Mouse (Mus musculus) erythroblast, adult 5-6 weeks (primary cell): ENCODE measurements around the gene Tra2b. TPM values are rescaled to one million over a fixed set of nuclear protein-coding genes. Genes with fewer than 3 reads are reported as not detected.
"Not testable (repeated sequence)": the region's sequence is repeated elsewhere in the genome, so short reads cannot be mapped to it uniquely, and the experiment has no call there.

Experiments used
- ATAC-seq: replicated peaks from 2 replicates; pipeline ENCODE4 v1.8.0; 2016; ENCODE audit warnings: moderate number of reproducible peaks, mild to moderate bottlenecking, moderate TSS enrichment, inconsistent platforms; ENCODE audit not compliant: poor library complexity, low FRiP score, severe bottlenecking
- total RNA-seq, 2 experiments: library from RNA; stranded (forward) in 1 of 2; stranded (reverse) in 1 of 2; fragments of 150-400 nt in 1 of 2; fragments of 200-764, 138-1000 nt in 1 of 2; gene quantifications; 2 replicates each; pipeline versions ENCODE4 v1.2.3 to v1.2.4; 2015 to 2017; ENCODE audit warnings: low replicate concordance in 2 of 2

Tra2b gene
- 94.5 and 96.5 TPM in 2 replicates for total RNA-seq (2015; ENCODE audit: low replicate concordance)
- total RNA-seq (2017; ENCODE audit: low replicate concordance) = 177 and 215 TPM in 2 replicates

DNA sequence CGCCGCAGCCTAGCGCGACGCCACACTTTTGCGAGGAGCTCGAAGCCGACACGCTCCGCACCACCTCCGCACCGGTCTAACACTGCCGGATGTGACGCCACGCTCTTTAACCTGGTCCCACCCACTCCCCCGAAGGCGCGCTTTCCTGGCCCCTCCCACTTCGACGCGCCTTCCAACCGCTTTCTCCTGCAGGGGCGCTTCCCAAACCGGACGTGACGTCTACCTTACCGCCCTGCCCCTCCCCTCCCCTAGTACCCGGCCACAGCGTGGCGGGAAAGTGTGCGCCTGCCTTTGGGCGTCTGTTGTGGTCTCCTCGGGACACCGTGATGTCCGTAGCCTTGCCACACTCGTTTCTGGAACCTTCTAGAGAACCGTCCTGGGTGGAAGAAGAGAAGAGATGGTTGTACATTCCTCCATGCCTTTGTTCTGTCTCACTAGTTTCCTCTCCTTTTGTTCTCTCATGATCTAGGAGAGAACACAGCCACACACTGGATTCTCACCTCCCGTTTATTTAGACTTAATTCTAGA is at the start of gene Tra2b:
TSS of gene Tra2b (minus strand) at position 157 of the 528 bp plus-strand sequence.
- ATAC-seq = peak; percentile 96

DNA sequence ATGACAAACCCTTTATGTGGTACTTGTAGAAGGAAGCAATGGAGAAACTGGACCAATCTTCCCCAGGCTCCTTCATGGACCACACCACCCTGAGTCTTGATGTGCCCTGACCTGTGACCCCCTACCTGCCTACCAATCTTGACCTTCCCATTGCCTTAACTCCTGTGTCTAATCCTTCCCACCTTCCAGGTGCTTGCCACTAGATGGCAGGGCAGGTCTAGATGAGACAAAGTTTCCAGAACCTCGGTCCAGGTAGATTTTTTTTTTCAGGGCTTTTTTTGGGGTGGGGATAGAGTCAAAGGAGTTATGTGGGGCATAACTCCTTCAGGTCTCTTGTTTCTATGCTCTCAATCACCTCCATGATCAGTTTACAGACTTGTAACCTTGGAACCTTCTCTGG is 44.8 kb upstream of the Tra2b start:
- ATAC-seq = no peak

DNA sequence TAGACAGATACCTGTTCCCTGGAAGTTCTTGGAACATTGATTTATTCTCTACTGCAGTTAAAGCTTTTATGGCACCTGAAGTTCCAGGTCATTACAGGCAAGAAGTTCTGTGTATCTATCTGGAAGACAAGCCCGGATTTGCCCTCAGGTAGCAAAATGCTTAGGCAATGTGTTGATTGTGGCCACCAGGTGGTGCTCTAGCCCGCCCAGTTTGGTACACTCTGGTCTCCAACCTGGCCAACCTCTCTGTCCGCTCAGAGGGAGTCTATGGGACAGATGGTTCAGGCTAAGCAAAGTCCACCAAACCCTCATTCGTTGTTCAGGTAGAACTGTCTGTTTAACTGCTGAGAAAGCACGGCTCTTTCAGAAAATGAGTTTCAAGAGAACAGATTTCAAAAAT is 36.8 kb upstream of the Tra2b start:
- ATAC-seq = peak; percentile 68; the same call in 1 of the 2 replicates

DNA sequence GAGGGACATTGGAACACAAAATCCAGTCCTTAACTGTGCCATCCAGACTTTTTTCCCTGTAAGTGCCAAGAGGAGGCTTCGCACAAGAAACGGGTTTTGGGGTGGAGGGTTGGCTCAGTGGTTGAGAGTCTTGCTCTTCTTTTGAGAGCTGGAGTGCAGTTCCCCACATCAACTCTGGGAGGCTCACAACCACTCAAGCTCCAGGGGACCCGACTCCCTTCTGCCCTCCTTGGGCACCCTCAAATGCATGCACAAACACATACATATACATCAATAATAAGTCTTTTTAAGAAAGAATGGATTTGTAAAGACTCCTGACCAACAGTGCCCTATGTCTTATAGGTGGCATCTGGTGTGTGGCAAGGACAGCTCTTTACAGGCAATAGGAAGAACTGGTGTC is 35.6 kb upstream of the Tra2b start:
- ATAC-seq = no peak

DNA sequence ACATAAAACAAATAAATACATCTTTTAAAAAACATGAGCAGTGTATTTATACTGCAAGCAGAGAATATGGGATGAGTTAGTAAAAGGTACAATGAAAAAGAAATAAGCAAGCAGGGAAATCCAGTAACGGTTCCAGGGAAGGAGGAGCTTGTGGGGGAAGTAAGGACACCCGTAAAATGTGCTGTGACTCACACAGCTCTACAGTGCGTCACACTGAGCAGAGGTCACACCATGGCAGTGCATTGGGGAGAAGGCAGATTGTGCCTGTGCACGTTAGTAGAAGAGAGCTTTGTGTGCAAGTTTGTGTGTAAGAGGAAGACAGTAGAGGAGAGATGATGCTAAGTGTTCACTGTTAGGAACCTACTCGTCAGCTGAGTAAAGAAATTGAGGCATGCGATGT is 31.1 kb upstream of the Tra2b start:
- ATAC-seq = no peak

DNA sequence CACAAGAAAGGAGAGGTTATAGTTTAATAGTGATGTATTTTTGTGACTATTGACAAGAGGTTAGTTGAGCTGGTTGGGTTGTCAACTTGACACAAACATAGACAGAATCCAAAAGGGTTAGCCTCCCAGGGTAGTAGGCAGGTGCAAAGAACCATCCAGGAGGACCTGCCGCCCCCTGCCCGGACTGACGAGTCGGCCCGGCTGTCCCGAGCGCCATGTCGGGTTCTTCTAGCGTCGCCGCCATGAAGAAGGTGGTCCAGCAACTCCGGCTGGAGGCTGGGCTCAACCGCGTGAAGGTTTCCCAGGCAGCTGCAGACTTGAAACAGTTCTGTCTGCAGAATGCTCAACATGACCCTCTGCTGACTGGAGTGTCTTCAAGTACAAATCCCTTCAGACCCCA is 29.0 kb upstream of the Tra2b start:
- not testable (repeated sequence) for ATAC-seq

DNA sequence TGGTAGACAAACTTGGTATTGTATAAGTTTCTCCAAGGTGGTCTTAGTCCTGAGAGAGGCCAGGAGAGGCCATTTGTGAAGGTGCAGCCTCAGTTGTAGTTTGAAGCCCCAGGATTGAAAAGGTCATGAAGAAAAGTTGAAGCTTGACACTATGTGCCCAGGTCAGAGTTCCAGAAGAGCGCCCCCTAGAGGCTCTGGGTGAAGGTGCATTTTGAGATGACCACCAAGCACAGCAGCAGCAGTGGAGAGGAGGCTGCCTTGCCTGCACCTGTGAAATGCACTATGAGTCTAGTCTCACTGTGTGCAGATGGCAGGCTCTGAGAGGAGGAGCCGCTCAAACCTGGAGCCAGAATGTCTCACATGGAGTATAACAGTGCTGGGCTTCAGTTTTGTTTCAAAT is 27.8 kb upstream of the Tra2b start:
- ATAC-seq = peak; percentile 75; the same call in 1 of the 2 replicates

DNA sequence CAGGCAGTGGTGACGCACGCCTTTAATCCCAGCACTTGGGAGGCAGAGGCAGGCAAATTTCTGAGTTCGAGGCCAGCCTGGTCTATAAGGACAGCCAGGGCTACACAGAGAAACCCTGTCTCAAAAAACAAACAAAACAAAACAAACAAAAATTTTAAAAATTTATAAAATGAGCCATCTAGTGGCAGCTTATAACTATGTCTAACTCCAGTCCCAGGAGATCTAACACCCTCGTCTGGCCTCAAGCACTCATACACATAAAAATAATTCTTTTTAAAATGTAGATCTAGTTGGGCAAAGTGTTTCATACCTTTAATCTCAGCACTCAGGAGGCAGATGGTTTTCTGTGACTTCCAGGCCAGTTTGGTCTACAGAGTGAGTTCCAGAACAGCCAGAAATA is 26.6 kb upstream of the Tra2b start:
- ATAC-seq = no peak

DNA sequence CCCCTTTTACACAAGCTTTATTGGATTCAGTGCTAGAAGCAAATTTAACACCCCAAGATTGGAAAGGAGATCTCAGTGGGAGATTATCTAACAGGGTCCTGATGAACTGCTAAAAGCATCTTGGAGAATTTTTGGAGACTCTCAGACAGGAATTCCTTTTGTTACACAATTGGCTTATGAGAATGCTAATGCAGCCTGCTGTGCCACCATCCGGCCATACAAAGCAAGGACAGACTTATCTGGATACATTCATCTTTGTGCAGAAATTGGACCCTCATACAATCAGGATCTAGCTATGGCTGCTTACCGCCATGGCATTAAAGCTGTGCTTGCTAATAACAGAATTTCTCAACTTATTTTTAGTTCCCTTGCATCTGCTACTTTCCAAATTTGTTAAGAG is 23.8 kb upstream of the Tra2b start:
- ATAC-seq = no peak

DNA sequence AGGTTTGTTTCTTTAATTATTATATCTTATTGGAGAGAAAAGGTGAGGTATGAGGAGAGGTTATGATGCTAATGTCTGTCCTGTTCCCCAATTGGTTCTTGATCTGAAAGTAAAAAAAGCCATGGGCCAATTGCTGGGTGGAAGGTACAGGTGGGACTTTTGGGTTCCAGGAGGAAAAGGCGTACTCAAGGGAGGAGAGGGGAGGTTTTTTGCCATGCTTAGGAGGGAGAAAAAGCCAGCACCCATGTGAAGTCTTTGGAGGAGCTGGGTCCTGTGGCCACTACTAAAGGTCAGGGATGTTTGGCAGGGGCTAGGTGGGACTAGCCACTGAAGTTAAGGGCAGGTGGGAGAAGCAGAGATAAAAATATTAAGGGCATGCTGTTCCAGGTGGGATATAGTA is 21.2 kb upstream of the Tra2b start:
- ATAC-seq = no peak

DNA sequence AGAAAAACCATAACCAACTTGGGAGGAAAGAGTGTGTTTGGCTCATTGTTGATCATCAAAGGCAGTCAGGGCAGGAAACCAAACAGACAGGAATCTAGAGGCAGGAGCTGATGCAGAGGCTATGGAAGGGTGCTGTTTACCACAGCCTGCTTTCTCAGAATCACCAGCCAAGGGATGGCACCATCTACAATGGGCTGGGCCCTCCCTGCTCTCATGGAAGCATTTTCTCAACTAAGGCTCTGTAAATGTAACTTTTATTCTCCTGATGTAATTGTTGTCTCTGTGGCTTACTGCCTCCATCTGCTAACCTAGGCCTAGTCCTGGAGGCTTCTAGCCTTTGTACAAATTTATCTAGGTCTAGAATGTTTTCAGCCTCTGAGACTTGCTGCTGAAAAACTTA is 10.7 kb upstream of the Tra2b start:
- ATAC-seq = no peak

DNA sequence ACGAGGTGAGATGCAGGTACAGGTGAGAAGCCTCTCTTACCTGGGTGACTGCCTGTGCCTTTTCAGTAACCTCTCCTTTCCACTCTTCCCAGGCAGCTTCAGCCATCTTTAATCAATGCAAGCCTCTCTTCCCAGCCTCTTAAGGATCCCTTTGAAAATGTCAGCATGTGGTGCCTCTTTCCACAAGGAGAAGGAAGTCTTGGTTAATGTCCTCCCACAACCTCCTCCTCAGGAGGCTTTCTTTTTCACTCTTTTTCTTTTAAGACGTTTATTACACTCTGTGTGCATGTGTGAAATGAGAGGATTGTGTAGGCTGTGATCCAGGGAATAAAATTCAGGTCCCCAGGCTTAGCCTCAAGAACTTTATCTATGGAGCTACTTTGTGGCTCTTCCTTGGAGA is 9.3 kb upstream of the Tra2b start:
- no peak for ATAC-seq

DNA sequence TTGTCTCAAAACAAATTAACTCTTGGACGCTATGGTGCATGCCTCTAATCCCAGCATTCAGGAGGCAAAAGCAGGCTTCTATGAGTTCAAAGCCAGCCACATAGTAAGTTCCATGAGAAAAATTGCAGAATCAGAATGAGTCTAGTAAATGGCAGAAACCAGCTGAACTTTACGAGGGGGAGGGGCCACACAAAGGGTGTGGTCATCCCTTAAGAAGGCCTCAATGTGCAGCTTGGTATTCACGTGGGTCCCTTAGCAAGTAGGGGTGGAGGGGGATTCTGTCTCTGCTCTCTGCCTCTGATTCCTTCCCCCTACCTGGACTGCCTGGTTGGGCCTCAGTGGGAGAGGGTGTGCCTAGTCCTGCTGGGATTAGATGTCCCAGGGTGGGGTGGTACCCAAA is 4.7 kb upstream of the Tra2b start:
- no peak for ATAC-seq

DNA sequence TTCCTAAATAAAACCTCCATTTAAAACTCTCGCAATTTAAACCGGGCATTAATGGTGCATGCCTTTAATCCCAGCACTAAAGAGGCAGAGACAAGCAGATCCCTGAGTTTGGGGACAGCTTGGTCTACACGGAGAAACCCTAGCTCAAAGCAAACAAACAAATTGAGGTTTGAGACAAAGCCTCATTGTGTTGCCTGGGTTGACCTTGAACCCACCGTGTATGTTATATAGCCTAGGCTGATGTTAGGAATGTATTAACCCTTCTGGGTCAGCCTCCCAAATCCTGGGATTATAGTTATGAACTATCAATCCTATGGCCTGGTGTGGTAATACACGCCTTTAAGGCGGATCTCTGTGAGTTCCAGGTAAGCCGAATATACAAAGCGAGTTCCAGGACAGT is 579 bp upstream of the Tra2b start:
- ATAC-seq = no peak

DNA sequence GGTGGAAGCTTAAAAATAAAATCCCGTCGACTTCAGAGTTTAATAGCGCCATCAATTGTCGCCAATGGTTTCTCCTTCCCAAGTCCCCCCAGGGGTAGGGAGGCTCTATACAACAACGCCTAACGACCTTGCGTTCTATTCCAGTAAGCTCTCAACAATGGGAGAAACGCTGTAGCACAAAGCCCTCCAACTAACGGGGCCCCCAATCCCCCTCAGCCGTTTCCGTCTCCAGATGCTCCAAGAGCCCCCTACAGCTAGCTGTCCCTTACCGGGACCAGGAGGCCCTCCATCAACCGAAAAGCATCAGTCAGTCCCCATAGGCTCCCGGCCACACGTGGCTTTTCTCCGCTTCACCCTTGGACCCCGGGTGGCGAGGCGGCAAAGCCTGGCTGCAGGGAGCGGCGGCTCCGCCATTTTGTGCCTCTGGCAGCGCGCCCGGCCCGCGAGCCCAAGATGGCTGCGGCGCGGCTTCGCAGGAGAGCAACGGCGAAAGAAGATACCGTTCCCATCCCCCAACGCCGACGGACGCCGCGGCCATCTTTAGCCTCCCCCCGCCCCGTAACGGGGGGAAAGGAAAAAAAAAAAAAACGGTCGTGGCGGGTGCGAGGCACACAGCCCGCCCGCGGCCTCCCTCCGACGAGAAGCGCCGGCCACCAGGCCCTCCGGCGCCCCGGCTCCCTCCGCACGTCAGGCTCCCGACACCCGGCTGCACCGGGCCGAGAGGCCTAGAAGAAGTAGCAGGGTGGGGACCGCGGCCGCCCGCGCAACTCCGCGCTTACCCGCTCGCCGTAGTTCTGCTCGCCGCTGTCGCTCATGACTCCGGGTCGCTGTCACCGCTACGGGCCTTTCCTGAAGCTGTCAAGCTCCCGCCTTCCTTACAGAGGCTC is 600 bp downstream of the Tra2b start:
- peak; percentile 74 for ATAC-seq

DNA sequence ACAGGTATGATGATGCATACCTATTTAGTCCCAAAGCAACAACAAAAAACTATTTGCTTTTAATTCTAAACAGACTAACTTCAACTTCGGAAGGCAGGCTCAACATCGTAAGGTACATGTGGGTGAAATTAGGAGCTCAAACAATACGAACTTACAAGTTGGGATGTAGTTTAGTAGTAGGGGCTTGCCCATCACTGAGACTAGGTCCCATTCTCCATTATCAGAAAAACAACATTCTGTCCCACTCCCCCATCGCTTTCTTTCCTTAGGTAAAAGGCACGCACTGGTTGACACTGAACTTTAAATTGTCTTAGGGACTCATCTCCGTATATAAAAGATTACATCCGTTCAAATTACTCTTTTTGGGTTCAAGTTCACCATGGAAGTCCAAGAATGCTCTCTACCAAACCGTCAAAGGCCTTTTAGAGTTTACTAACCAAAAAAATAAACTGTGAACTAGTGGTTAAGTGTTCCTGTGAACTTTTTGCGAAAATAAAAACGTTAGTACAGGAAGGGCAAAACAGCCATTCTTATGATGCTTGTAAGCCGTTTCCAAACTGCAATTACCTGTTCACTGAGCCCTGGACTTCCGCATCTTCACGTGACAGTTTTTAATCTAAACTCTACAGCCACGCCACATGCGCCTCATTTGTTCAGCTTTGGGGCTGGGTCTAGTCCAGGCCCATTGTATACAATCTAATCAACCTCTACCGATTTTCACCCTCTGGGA is 1.4 kb downstream of the Tra2b start:
- ATAC-seq = no peak; the same call in 1 of the 2 replicates

DNA sequence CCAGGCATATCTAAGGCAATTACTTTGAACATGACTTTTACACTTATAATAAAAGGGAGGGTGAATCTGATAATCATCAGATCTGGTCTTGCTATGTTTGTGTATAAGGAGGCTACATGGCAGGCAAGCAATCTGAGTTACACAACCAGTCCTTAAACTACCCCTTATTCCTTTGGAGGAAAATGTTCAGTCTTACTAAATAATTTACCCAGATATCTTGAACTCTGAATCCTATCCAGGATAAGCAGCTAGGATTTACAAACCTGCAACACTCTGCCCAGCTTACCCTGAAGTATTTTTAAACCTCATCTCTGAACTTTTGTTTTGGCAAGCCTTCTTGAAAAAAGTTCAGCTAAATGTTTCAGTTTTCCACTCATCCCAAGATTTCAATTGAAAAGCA is 2.7 kb downstream of the Tra2b start:
- no peak for ATAC-seq

DNA sequence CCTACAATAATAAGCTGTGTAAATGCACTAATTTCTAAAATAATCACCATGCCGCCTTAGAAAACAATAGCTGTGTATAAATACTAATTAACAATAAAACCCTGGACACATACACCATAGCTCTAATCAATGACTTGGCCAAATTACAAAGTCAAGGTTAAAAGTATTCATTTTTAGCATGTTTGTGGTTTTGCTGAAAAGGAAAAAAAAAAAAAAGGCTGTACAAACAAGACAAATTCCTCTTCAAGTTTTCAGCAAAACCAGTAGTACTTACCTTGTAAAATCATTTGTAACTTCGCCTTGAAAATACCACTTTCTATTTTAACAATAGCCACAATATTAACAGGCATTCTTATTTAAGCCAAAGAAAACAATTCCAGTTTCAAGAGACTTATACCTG is 4.2 kb downstream of the Tra2b start:
- ATAC-seq = no peak

DNA sequence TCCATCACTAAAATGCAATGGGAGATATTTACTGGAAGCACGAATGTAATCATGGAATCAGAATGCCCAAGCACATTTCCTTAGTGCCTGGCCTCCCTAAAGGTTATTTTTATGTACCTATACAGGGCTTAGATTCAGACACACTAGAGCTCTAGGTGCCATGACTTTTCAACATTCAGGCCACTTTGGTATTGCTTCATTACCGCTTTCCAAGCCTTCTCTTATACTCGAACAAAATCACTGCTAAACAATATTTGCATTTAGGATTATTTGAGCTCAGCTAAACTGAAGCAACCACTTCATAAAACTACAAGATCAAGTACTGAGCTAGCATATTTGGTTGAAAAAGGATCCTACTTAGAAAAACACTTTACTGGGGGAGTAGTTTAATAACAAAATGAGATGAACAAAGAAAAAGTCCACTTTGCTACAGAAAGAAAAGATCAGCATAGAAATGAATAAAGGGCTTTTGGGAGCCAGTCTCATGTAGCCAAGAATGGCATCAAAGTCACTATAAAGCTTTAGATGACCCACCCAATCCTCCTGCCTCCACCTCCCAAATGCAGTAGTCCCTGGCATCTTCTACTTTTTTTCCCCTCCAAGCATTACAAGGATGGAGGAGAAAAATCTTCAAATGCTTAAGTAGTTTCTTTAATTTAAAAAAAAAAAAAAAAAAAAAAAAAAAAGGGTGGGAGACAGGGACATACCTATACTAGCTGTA is 5.2 kb downstream of the Tra2b start:
- ATAC-seq = no peak

DNA sequence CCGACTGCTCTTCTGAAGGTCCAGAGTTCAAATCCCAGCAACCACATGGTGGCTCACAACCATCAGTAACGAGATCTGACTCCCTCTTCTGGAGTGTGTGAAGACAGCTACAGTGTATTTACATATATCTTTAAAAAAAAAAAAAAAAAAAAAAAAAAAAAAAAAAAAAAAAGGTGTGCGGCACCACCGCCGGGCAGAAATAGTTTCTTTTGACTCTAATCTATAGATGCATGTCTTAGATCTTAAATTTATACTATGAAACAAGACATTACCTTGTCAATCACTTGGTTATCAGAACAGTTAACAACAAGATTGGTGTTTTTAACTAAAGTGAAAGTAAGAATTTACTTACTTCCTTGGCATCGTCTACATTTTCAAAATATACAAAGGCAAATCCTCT is 13.6 kb downstream of the Tra2b start:
- ATAC-seq = not testable (repeated sequence)
